Mouse (Mus musculus): ENCODE measurements around the gene Txndc16. TPM values are rescaled to one million over a fixed set of nuclear protein-coding genes. Genes with fewer than 3 reads are reported as not detected.

Gene Txndc16
- total and polyA plus RNA-seq, 3 experiments, result 0.08 to 0.24 TPM; not detected in 1

- no peaks in the 10 kb centered on the region for H3K9me3 ChIP-seq (replicated peaks; ENCODE audit: insufficient read depth, low read length)
- H3K79me2 ChIP-seq (ENCODE audit: control insufficient read depth, insufficient read depth, low read length, poor library complexity), result no peaks in the 10 kb centered on the region
- H3K4me3 ChIP-seq (ENCODE audit: control insufficient read depth in 1 of 2, insufficient read depth in 1 of 2, low read depth in 2 of 2, low read length in 2 of 2), result no peak overlapping the region
- H3K4me1 ChIP-seq (ENCODE audit: control insufficient read depth in 1 of 2, insufficient read depth in 2 of 2, low read length in 2 of 2), result peaks cover 3% of the 10 kb centered on the region in 2 experiments; a peak in 2 of 4 replicates
- no peak for DNase-seq (ENCODE audit: low read depth, low spot score)
- no peak overlapping the region for H3K9ac ChIP-seq (ENCODE audit: control insufficient read depth, low read depth, low read length, poor library complexity, severe bottlenecking)
- no peak overlapping the region for H3K27ac ChIP-seq (ENCODE audit: control insufficient read depth, low read depth, low read length)
- no peaks in the 10 kb centered on the region for H3K27me3 ChIP-seq (ENCODE audit: control insufficient read depth in 1 of 2, insufficient read depth in 2 of 2, low read length in 2 of 2)
- TF ChIP-seq KAT2A (conservative IDR thresholded peaks at IDR 0.05; ENCODE audit: low read depth, low read length), result no peak
- no peak for TF ChIP-seq TCF12 (IDR thresholded peaks at IDR 0.05; ENCODE audit: low read depth, low read length)
- TF ChIP-seq BHLHE40 (IDR thresholded peaks at IDR 0.05; ENCODE audit: borderline replicate concordance, low read depth, low read length), result no peak
- H3K36me3 ChIP-seq (ENCODE audit: control insufficient read depth in 1 of 2, insufficient read depth in 2 of 2, low read length in 2 of 2), result peaks cover 0 to 10% of the 10 kb centered on the region in 2 experiments; a peak in 2 of 4 replicates
Observed at GRCm38 (mm10) chr14:45084656-45085280, 135.4 kb downstream of the Txndc16 start.

- Histone ChIP-seq H3K4me3 (ENCODE audit: control insufficient read depth in 1 of 2, insufficient read depth in 1 of 2, low read depth in 2 of 2, low read length in 2 of 2) (no peak overlapping the region), H3K9ac (ENCODE audit: control insufficient read depth, low read depth, low read length, poor library complexity, severe bottlenecking) (no peak overlapping the region), H3K9me3 (replicated peaks; ENCODE audit: insufficient read depth, low read length) (no peaks in the 10 kb centered on the region), H3K36me3 (ENCODE audit: control insufficient read depth in 1 of 2, insufficient read depth in 2 of 2, low read length in 2 of 2) (peaks cover 0 to 14% of the 10 kb centered on the region in 2 experiments; a peak in 2 of 4 replicates), H3K27ac (ENCODE audit: control insufficient read depth, low read depth, low read length) (no peak overlapping the region), H3K79me2 (ENCODE audit: control insufficient read depth, insufficient read depth, low read length, poor library complexity) (no peaks in the 10 kb centered on the region), H3K4me1 (ENCODE audit: control insufficient read depth in 1 of 2, insufficient read depth in 2 of 2, low read length in 2 of 2) (peaks cover 5 to 11% of the 10 kb centered on the region in 2 experiments; a peak in 3 of 4 replicates), H3K27me3 (ENCODE audit: control insufficient read depth in 1 of 2, insufficient read depth in 2 of 2, low read length in 2 of 2) (no peaks in the 10 kb centered on the region)
- TF ChIP-seq CHD2 (IDR thresholded peaks at IDR 0.05; ENCODE audit: low read length) (no peak), UBTF (IDR thresholded peaks at IDR 0.05; ENCODE audit: borderline replicate concordance, insufficient read depth, low read depth, low read length) (no peak), CHD1 (IDR thresholded peaks at IDR 0.05; ENCODE audit: low read depth, low read length) (no peak), POLR2AphosphoS2 (IDR thresholded peaks at IDR 0.05; ENCODE audit: low read length) (no peak), RAD21 (IDR thresholded peaks at IDR 0.05; ENCODE audit: low read depth, low read length) (no peak), ETS1 (IDR thresholded peaks at IDR 0.05; ENCODE audit: low read depth, low read length) (no peak), MAZ (IDR thresholded peaks at IDR 0.05; ENCODE audit: low read depth, low read length) (no peak), JUND (IDR thresholded peaks at IDR 0.05; ENCODE audit: low read depth, low read length) (no peak)
- DNase-seq (ENCODE audit: low read depth, low spot score), result no peak
Observed at GRCm38 (mm10) chr14:45083540-45083939, 136.6 kb downstream of the Txndc16 start.

Other genes with a start within 250 kb of the Txndc16 start
- not detected in 2 replicates for gene Ptger2, start 232.1 kb downstream of the Txndc16 start, total RNA-seq (2012; rRNA removed)
- gene Ptger2, start 232.1 kb downstream of the Txndc16 start, polyA plus RNA-seq (2012; ENCODE audit: insufficient read depth in 1 of 2, insufficient read length in 2 of 2, low read depth in 1 of 2, low replicate concordance in 2 of 2, missing spikeins in 1 of 2), result not detected
- 0.07 TPM in 1 of 2 replicates, not detected in the other for gene Gpr137c, start 611 bp downstream of the Txndc16 start, total RNA-seq (2012; rRNA removed)
- gene Gpr137c, start 611 bp downstream of the Txndc16 start, polyA plus RNA-seq (2012; ENCODE audit: insufficient read depth in 1 of 2, insufficient read length in 2 of 2, low read depth in 1 of 2, low replicate concordance in 2 of 2, missing spikeins in 1 of 2), result under 1 TPM in 1 of 2 experiments, not detected in 1; 0.01 TPM
- 42.0 and 95.6 TPM in 2 replicates for gene Ero1l, start 98.4 kb upstream of the Txndc16 start, total RNA-seq (2012; rRNA removed)
- 100 to 1,000 TPM; 114 to 273 TPM for gene Ero1l, start 98.4 kb upstream of the Txndc16 start, polyA plus RNA-seq (2012; ENCODE audit: insufficient read depth in 1 of 2, insufficient read length in 2 of 2, low read depth in 1 of 2, low replicate concordance in 2 of 2, missing spikeins in 1 of 2)
- 125 and 156 TPM in 2 replicates for gene Psmc6, start 109.5 kb upstream of the Txndc16 start, total RNA-seq (2012; rRNA removed)
- gene Psmc6, start 109.5 kb upstream of the Txndc16 start, polyA plus RNA-seq (2012; ENCODE audit: insufficient read depth in 1 of 2, insufficient read length in 2 of 2, low read depth in 1 of 2, low replicate concordance in 2 of 2, missing spikeins in 1 of 2), result 100 to 1,000 TPM; 208 to 270 TPM
- 18.0 and 19.9 TPM in 2 replicates for gene Styx, start 130.8 kb upstream of the Txndc16 start, total RNA-seq (2012; rRNA removed)
- 10 to 100 TPM in 1 of 2 experiments, not detected in 1; 27.2 TPM for gene Styx, start 130.8 kb upstream of the Txndc16 start, polyA plus RNA-seq (2012; ENCODE audit: insufficient read depth in 1 of 2, insufficient read length in 2 of 2, low read depth in 1 of 2, low replicate concordance in 2 of 2, missing spikeins in 1 of 2)
- gene Gnpnat1, start 184.6 kb upstream of the Txndc16 start, total RNA-seq (2012; rRNA removed), result 22.1 and 24.8 TPM in 2 replicates
- 10 to 100 TPM in 1 of 2 experiments, not detected in 1; 26.8 TPM for gene Gnpnat1, start 184.6 kb upstream of the Txndc16 start, polyA plus RNA-seq (2012; ENCODE audit: insufficient read depth in 1 of 2, insufficient read length in 2 of 2, low read depth in 1 of 2, low replicate concordance in 2 of 2, missing spikeins in 1 of 2)